Mouse (Mus musculus): Measurements from ENCODE around the gene Smim23. TPM values are rescaled to one million over a fixed set of nuclear protein-coding genes. Genes with fewer than 3 reads are reported as not detected.

The Smim23 gene
- polyA plus RNA-seq, 1 experiment = not detected

DNA sequence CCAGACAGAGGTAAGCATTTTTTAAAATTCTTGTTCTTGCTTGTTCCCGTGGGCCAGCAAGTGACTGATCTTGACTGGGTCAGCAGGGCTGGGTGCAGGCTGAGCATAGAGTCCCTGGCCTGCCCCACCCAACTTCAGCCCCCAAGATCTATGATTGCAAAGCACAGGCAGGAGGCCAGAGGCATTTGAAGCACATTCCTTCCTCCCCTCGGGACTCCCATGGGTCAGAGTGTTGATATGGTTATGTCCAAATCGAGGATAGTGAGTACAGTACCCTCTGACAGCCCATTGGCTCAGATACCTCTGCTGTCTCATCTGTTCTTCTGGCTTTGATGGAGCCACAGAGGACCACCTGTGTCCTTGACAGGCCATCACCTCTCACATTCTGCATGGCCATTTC is 41.7 kb downstream of the Smim23 start:
- Histone ChIP-seq H3K27ac (ENCODE audit: insufficient read depth, low read length) (no peak overlapping the region), H3K4me1 (ENCODE audit: control insufficient read depth, insufficient read depth, low read length) (peaks cover 3% of the 10 kb centered on the region; the same call in 1 of the 2 replicates), H3K4me3 (ENCODE audit: insufficient read depth, low read length) (no peak overlapping the region)
- TF ChIP-seq CTCF (IDR thresholded peaks at IDR 0.05; ENCODE audit: extremely low read depth, insufficient read depth, low read length) = no peak
- no peak for TF ChIP-seq POLR2A (IDR thresholded peaks at IDR 0.05; ENCODE audit: extremely low read depth, insufficient read depth, low read length)

DNA sequence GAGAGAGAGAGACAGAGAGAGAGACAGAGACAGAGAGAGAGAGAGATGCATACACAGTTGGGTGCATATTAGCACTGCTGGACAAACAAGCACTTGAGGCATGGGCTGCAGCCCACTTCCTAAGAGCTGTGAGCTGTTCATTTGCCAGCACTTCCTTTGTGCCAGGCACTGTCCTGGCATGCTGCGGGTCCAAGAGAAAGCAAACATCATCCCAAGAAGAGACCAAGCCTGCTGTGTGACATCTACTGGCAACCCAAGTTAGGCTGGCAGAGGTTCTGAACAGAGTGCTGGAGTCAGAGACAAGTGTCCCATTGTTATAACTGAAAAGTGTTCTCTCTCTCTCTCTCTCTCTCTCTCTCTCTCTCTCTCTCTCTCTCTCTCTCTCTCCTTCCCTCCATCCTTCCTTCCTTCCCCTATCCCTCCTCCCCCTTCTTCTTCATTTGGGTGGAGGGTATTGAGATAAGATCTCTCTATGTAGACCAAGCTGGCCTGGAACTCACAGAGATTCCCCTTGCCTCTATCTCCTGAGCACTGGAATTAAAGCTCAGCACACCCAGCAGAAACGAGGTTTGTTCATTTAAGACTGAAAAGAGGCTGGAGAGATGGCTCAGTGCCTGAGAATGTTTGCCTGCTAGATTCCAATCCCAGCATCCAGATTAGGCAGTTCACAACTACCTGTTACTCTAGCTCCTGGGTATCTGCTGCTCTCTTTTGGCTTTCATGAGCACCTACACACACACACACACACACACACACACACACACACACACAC is 42.6 kb downstream of the Smim23 start:
- Histone ChIP-seq H3K4me1 (ENCODE audit: control insufficient read depth, insufficient read depth, low read length) (peaks cover 3% of the 10 kb centered on the region; the same call in 1 of the 2 replicates), H3K27ac (ENCODE audit: insufficient read depth, low read length) (no peak overlapping the region), H3K4me3 (ENCODE audit: insufficient read depth, low read length) (no peak overlapping the region)
- TF ChIP-seq CTCF (IDR thresholded peaks at IDR 0.05; ENCODE audit: extremely low read depth, insufficient read depth, low read length) (no peak), POLR2A (IDR thresholded peaks at IDR 0.05; ENCODE audit: extremely low read depth, insufficient read depth, low read length) (no peak)

DNA sequence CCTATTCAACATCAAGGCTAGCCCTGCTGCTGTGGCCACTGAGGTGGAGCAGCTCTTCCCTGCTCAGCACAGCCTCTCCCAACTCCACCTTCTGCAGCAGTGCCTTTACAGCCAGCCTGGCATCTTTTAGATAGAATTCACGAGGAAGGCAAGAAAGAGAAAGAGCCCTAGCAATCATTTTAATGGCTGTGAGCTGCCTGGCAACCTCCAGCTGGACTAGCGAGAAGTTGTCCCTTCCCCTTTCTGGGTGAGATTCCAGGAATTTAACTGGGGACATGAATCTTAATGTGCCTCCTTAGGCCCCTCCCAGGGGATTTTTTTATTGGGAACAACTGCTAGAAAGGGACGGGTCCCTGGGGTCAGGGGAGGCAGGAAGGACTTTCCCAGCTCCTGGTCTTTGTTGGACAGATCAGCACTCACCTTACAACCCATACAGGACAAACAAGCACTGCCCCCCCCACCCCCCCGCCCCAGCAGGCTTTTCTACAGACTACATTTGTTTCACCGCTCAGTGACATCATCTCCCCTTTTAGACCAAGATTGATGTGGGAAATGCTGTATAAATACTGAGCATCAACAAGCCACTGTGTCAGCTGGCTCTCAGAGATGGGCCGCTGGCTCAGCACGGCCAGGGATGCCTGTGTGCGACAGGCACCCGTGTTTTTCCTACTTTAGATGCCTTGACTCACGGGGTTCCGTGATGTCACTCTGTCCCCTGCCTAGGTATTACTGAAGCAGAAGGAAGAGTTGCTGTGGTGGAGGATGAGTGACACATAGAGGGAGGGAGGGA is 43.5 kb downstream of the Smim23 start:
- TF ChIP-seq CTCF (IDR thresholded peaks at IDR 0.05; ENCODE audit: extremely low read depth, insufficient read depth, low read length) = no peak
- TF ChIP-seq POLR2A (IDR thresholded peaks at IDR 0.05; ENCODE audit: extremely low read depth, insufficient read depth, low read length) = no peak
- Histone ChIP-seq H3K27ac (ENCODE audit: insufficient read depth, low read length) (no peak overlapping the region), H3K4me1 (ENCODE audit: control insufficient read depth, insufficient read depth, low read length) (peaks cover 3% of the 10 kb centered on the region; the same call in 1 of the 2 replicates), H3K4me3 (ENCODE audit: insufficient read depth, low read length) (no peak overlapping the region)

DNA sequence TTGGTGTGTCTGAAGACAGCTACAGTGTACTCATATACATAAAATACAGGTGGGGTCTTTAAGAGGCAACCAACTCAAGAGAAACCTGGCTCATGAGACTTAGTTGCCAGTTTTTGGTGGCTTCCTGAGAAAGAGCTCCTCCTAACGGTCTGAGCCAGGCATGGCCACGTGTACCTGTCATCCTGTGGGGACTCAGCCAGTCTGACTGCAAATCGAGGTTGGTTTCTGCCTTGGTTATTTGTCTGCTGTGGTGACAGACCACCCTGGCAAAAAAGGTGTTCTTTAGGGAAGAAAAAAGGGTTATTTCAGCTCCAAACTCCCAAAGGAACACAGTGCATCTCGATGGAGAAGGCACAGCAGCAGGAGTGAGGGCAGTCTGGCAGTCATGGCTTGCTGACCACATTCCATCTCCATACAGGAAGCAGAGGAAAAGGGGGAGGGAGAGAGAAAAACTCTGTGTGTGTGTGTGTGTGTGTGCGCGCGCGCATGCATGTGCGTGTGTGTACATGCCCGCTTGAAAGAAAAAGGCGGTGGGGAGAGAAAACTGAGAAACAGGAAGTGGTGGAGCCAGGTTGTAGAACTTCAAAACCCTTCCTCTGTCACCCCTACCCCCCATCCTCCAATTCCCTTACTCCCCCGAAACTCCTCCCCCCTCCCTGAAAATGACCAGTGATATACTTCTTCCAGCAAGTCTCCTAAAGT is 55.6 kb downstream of the Smim23 start:
- TF ChIP-seq CTCF (IDR thresholded peaks at IDR 0.05; ENCODE audit: extremely low read depth, insufficient read depth, low read length) (no peak), POLR2A (IDR thresholded peaks at IDR 0.05; ENCODE audit: extremely low read depth, insufficient read depth, low read length) (no peak)
- H3K4me3 ChIP-seq (ENCODE audit: insufficient read depth, low read length) = no peak overlapping the region

More for the DNA sequence above, 55.6 kb downstream of the Smim23 start:
- no peak overlapping the region for H3K27ac ChIP-seq (ENCODE audit: insufficient read depth, low read length)
- no peaks in the 10 kb centered on the region for H3K4me1 ChIP-seq (ENCODE audit: control insufficient read depth, insufficient read depth, low read length)

Other genes with a start within 250 kb of the Smim23 start
- gene Fbxw11, start 181.9 kb downstream of the Smim23 start, polyA plus RNA-seq (2012; rRNA removed) = 78.4 and 81.5 TPM in 2 replicates